Mouse (Mus musculus) limb, embryonic 14.5 days (tissue): ENCODE data around the gene Plscr3. TPM values are rescaled to one million over a fixed set of nuclear protein-coding genes. Genes with fewer than 3 reads are reported as not detected.

Source experiments
- ATAC-seq: fragments of 200-750 bp; cut with Nextera tagmentation; 2 replicates; pipeline ENCODE4 v1.8.0; 2017; ENCODE audit warnings: low read depth, moderate number of reproducible peaks, moderate TSS enrichment; ENCODE audit not compliant: low FRiP score
- DNase-seq: peaks from one replicate; pipeline ENCODE4 v3.0.0-alpha.2; 2015; ENCODE audit warnings: low spot score
- H3K27ac ChIP-seq: fragments of 300-500 bp; sonication (generic); replicated peaks from 2 replicates; pipeline ENCODE4 v1.5.1; 2014; ENCODE audit warnings: low read depth, mild to moderate bottlenecking, low read length, moderate library complexity, mixed read lengths
- H3K27me3 ChIP-seq: fragments of 300-500 bp; sonication (generic); 2 replicates; pipeline ENCODE4 v1.6.1; 2014; ENCODE audit warnings: low read length, mixed read lengths; ENCODE audit not compliant: control insufficient read depth, insufficient read depth
- H3K36me3 ChIP-seq: fragments of 300-500 bp; sonication (generic); 2 replicates; pipeline ENCODE4 v1.6.1; 2014; ENCODE audit warnings: mild to moderate bottlenecking, low read length, moderate library complexity, mixed read lengths; ENCODE audit not compliant: control insufficient read depth, insufficient read depth
- H3K4me1 ChIP-seq: fragments of 300-500 bp; sonication (generic); 2 replicates; pipeline ENCODE4 v1.6.1; 2014; ENCODE audit warnings: antibody characterized with exemption, low read length, mixed read lengths; ENCODE audit not compliant: control insufficient read depth, insufficient read depth
- H3K4me2 ChIP-seq: fragments of 300-500 bp; sonication (generic); replicated peaks from 2 replicates; pipeline ENCODE4 v1.6.1; 2014; ENCODE audit warnings: low read depth, mild to moderate bottlenecking, low read length, moderate library complexity; ENCODE audit not compliant: severe bottlenecking
- H3K4me3 ChIP-seq: fragments of 300-500 bp; sonication (generic); replicated peaks from 2 replicates; pipeline ENCODE4 v1.5.1; 2014; ENCODE audit warnings: low read length
- H3K9ac ChIP-seq: fragments of 300-500 bp; sonication (generic); 2 replicates; pipeline ENCODE4 v1.6.1; 2014; ENCODE audit warnings: mild to moderate bottlenecking, low read depth, low read length, moderate library complexity; ENCODE audit not compliant: severe bottlenecking
- H3K9me3 ChIP-seq: fragments of 300-500 bp; sonication (generic); 2 replicates; pipeline ENCODE4 v1.6.1; 2016; ENCODE audit warnings: low read length; ENCODE audit not compliant: control insufficient read depth
- POLR2A ChIP-seq: fragments of 200-500 bp; IDR thresholded peaks from 2 replicates; pipeline ENCODE4 v1.8.0; 2012; ENCODE audit warnings: inconsistent platforms, mild to moderate bottlenecking, moderate library complexity, borderline replicate concordance; ENCODE audit not compliant: insufficient read depth, insufficient read length; ENCODE audit errors: extremely low read depth
- WGBS: fragments of 180-500 bp; shearing (Covaris S2); extraction: QIAGEN DNeasy Blood & Tissue Kit; methylation state at CpG from one replicate; pipeline ENCODE4 v1.1.7; 2014; 5-methylcytosine and 5-hydroxymethylcytosine counted together
- polyA plus RNA-seq, 2 experiments: library from polyadenylated mRNA; depleted of rRNA in 1 of 2; stranded (reverse) in 1 of 2; unstranded in 1 of 2; fragments of >200 nt; fragmentation: Nextera tagmentation in 1 of 2; extraction: Ambion mirVana in 1 of 2; gene quantifications; 2 replicates each; pipeline versions ENCODE4 v1.2.1 to v1.2.3; 2012 to 2014

Gene Plscr3
- polyA plus RNA-seq, 2 experiments: 137 to 190 TPM

DNA sequence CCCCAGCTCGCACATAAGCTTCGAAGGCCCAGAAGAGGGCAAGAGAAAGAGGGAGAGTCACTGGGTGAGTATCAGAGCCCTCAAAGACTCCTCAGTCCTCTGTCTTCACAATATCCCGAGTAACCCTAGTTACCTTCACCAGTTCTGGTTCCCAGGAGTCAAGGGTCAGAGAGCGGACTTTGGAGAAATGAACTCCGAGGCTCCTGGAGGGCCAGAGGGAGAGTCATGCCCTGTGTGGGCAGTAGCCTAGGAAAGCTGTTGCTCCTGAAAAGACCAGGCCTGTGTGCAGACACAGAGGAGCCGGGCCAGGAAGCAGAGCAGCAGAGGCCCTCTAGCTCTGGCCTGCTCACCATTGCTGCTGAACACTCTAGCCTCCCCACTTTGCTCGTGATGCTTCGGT is 38.5 kb downstream of the Plscr3 start:
- H3K4me2 ChIP-seq: no peak overlapping the region
- no peak for TF ChIP-seq POLR2A
- no peak overlapping the region for H3K4me3 ChIP-seq
- no peak overlapping the region for H3K9ac ChIP-seq
- no peaks in the 10 kb centered on the region for H3K27me3 ChIP-seq
- H3K4me1 ChIP-seq: peaks cover 8% of the 10 kb centered on the region
- no peaks in the 10 kb centered on the region for H3K9me3 ChIP-seq
- DNase-seq (no peak), ATAC-seq (no peak)
- H3K27ac ChIP-seq: no peak overlapping the region
- 84% methylated on average over 8 of the region's 8 CpGs for WGBS
- no peaks in the 10 kb centered on the region for H3K36me3 ChIP-seq

DNA sequence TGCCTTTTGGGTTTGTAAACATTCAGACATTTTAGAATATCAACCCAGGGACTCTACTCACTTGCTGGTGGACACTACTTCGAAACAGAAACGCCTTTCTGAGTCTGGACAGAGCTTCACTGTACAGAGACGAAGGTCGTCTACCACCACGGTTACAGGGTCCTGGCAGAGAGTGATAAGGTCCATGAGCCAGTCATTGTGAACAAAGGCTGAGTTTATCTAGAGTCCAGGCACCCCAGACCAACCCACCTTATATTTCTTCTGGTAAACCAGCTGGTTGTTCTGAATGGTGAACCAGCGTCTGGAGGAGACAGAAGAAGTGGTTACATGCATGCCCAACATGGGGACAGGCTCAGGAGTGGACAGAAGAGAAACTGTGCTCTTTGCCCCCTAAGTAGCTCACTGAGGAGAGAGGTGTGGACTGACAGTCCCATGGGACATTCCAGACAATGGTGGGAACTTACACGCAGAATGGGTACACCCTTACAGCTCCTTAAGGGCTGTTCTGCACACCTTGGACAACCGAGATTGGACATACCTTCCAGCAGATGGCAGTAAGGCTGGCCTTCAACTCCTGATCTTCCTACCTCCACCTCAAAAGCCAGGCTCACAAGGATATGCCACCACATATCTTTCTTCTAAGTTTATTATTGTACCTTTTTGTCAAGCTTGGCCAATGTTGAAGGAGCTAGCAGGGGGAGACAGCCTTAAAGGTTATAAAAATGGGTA is 40.9 kb downstream of the Plscr3 start:
- Histone ChIP-seq H3K4me3 (no peak overlapping the region), H3K4me1 (no peaks in the 10 kb centered on the region), H3K27ac (no peak overlapping the region), H3K9ac (no peak overlapping the region), H3K4me2 (no peak overlapping the region), H3K9me3 (no peaks in the 10 kb centered on the region), H3K36me3 (no peaks in the 10 kb centered on the region), H3K27me3 (no peaks in the 10 kb centered on the region)
- WGBS: 71% methylated on average over 8 of the region's 8 CpGs
- DNase-seq: no peak
- TF ChIP-seq POLR2A: no peak
- ATAC-seq: no peak

DNA sequence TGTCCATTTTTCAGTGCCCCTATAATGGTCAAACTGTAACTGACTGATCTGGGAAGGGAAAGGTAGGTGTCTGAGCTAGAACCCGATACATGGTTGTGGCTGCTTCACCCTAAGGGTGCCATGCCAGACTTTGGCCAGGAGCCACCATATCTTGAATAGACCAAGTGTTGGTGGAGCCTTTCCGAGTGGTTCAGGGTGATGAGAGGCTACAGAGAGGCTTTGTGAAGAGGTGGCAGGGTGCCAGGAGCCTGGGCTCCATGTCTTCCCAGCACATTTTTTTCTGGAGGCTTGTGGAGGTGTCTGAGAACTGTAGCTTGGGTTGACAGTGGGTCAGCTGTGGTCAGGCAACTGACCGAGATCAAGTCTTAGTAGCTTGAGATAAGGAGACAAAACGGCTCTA is 45.3 kb downstream of the Plscr3 start:
- no peak for DNase-seq
- Histone ChIP-seq H3K4me1 (no peaks in the 10 kb centered on the region), H3K9ac (no peak overlapping the region), H3K9me3 (no peaks in the 10 kb centered on the region), H3K27me3 (no peaks in the 10 kb centered on the region), H3K36me3 (no peaks in the 10 kb centered on the region), H3K4me3 (no peak overlapping the region), H3K4me2 (no peak overlapping the region), H3K27ac (no peak overlapping the region)
- no peak for TF ChIP-seq POLR2A
- no peak for ATAC-seq
- WGBS: 81% methylated on average over 4 of the region's 4 CpGs

DNA sequence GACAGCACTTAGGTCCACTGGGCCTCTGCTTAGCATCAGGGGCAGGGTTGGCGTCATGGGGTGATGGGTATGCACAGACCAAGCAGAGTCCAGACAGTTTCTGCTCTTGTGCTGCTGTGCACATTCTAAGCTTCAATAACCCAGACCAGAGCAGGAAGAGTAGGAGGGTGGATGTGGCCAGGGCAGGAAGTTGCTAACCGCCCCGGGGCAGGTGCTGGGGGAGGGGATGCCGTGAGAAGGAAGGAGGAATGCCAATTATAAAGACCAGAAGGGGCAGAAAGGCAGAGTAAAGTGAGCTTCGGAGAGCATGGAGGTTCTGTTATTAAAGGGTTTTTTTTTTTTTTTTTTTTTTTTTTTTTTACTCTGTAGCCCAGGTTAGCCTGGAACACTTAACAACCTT is 48.5 kb downstream of the Plscr3 start:
- Histone ChIP-seq H3K9me3 (no peaks in the 10 kb centered on the region), H3K27ac (no peak overlapping the region), H3K4me3 (no peak overlapping the region), H3K27me3 (no peaks in the 10 kb centered on the region), H3K9ac (no peak overlapping the region), H3K36me3 (no peaks in the 10 kb centered on the region), H3K4me2 (no peak overlapping the region), H3K4me1 (peaks cover 4% of the 10 kb centered on the region)
- no peak for TF ChIP-seq POLR2A
- 61% methylated on average over 5 of the region's 5 CpGs for WGBS
- ATAC-seq: no peak
- no peak for DNase-seq

DNA sequence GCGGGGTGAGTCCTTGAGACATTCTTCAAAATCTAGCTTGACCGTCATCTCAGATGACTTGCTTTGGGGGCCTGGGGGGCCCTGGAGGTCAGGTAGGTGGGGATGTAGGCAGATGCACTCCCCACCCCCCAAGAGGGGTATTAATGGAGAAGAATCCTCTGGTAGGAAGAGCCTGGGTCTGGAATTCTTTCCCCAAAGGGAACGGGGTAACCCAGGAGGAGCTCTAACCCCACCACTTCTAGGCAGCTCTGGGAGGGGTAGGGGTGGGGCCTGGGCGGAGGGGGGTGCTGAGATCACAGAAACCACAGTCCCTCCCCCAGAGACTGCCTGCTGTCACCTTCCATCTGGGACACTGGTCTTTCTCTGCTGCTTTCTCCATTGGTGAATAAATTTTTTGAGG is 49.1 kb downstream of the Plscr3 start, which contains the start of gene Acap1:
Gene Acap1 (minus strand): TSS at position 249 of the 400 bp plus-strand sequence.
- H3K36me3 ChIP-seq: no peaks in the 10 kb centered on the region
- no peak within 1 kb of the TSS for H3K27ac ChIP-seq
- 65% methylated on average over 4 of the region's 4 CpGs for WGBS

DNA sequence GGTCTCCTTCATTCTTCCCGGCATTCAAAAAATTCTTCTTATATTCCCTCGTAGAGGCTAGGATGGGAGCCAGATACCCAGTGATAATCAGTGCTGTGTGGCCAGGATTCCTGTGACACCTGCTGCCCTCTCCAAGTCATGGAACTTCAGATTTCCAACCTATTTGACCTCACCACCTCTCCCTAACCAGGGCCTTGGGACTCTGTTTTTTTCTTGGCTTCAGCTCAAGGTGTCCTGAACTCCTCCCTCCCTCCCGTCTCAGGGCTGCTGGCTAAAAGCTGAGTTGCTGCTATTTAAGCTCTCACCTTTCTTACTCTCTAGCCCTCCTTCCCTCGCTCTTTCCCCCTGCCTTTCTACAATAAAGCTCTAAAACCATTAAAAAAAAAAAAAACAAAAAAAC is 53.7 kb downstream of the Plscr3 start:
- H3K4me2 ChIP-seq: peak overlapping the region; percentile 75
- WGBS: 19% methylated on average over 4 of the region's 4 CpGs
- TF ChIP-seq POLR2A: no peak
- peaks cover 18% of the 10 kb centered on the region for H3K36me3 ChIP-seq
- DNase-seq: no peak
- peak overlapping the region; percentile 95 for H3K9ac ChIP-seq
- no peaks in the 10 kb centered on the region for H3K27me3 ChIP-seq
- peaks cover 12% of the 10 kb centered on the region for H3K4me1 ChIP-seq
- H3K27ac ChIP-seq: 0 out of 2 replicates have a peak overlapping the region, but pooled peaks have one; percentile 98
- no peak for ATAC-seq
- H3K4me3 ChIP-seq: peak overlapping the region; percentile 91
- H3K9me3 ChIP-seq: no peaks in the 10 kb centered on the region

More for the DNA sequence above, 49.1 kb downstream of the Plscr3 start, which contains the start of gene Acap1:
- H3K4me1 ChIP-seq: peaks cover 7% of the 10 kb centered on the region
- no peaks in the 10 kb centered on the region for H3K9me3 ChIP-seq
- no peaks in the 10 kb centered on the region for H3K27me3 ChIP-seq
- H3K9ac ChIP-seq: no peak within 1 kb of the TSS
- no peak within 1 kb of the TSS for H3K4me3 ChIP-seq
- no peak for DNase-seq
- H3K4me2 ChIP-seq: no peak within 1 kb of the TSS
- ATAC-seq: no peak
- no peak for TF ChIP-seq POLR2A
